Mouse (Mus musculus) brain, embryonic 18.5 days (tissue): ENCODE measurements at regions not wholly inside any gene's neighbourhood (a gene's known extent, or its start where the extent isn't known, plus 50 kb on each side); places are given as distances from the start of the nearest gene placed in this dataset.
"Not testable (repeated sequence)": the region's sequence is repeated elsewhere in the genome, so short reads cannot be mapped to it uniquely, and the experiment has no call there.

Source experiments
- DNase-seq: peaks from one replicate; pipeline ENCODE4 v3.0.0-alpha.2; 2012; ENCODE audit warnings: low read depth, low spot score

GRCm38 (mm10) chr4:4335216-4335615 lies 257.9 kb upstream of the Sdr16c6 start:
- no peak for DNase-seq

- DNase-seq = no peak
Measured at GRCm38 (mm10) chr4:4333472-4334123, 256.3 kb upstream of the Sdr16c6 start.

DNA sequence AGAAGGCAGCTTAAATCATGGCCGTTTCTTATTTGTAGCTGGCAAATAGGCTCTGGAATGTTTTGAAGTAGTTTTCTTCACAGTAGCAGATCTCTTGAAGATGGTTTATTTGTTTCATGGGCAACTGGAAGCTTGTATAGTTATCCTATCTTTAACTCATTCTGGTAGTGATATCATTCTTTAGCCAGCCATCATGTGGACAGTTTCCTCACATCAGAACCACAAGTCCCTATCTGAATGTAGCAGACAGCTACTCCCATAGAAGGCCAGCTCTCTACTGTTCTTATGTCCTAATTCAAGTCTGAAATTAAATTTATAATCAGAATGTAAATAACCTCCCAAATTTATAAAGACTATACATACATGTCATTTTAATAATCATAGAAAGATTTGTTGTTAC lies 253.8 kb upstream of the Sdr16c6 start:
- DNase-seq = no peak

GRCm38 (mm10) chr4:4315651-4316411 lies 238.5 kb upstream of the Sdr16c6 start:
- no peak for DNase-seq

GRCm38 (mm10) chr4:4311496-4311895 lies 234.2 kb upstream of the Sdr16c6 start:
- no peak for DNase-seq

GRCm38 (mm10) chr4:4306922-4307321 lies 229.6 kb upstream of the Sdr16c6 start:
- DNase-seq = no peak

- DNase-seq = no peak
Measured at GRCm38 (mm10) chr4:4305740-4306249, 228.5 kb upstream of the Sdr16c6 start.

DNA sequence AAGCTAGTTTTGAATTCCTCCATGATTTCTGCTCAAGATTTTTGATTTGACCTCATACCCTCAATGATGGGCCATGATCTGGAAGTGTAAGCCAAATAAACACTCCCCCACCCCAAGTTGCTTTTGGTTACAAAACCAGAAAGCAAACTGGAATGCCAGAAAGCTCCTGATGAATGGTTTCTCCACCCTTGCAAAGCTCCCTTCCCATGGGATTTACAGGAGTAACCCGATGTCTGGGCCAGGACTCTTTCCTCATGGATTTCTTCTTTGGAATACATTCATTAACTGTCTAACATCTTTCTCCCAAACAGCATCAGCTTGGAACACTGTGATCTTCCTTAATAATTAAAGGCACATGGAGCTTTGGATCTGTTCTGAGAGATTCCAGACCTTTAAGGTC lies 227.3 kb upstream of the Sdr16c6 start:
- DNase-seq = no peak

- no peak for DNase-seq
Measured at GRCm38 (mm10) chr4:4300189-4300879, 223.0 kb upstream of the Sdr16c6 start.

GRCm38 (mm10) chr4:4299631-4300030 lies 222.3 kb upstream of the Sdr16c6 start:
- no peak for DNase-seq

DNA sequence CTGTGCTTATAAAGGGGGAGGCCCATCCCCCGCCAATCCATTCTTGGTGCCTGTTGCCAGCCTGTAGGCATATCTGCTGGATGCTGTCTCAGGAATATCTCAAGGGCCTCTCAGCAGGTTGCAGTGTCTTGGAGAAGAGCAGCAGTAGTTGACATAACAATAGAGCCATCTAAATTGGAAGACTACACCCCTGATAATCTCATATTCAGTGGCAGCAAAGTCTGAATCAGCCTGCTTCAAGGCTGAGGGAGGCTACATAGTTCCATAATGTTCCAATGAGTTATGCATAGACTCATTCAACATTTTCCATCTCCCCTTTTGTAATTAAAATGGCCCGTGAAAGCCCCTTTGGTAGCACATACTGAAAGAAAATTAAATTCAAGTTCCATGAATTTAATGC lies 172.3 kb upstream of the Sdr16c6 start:
- DNase-seq = no peak

DNA sequence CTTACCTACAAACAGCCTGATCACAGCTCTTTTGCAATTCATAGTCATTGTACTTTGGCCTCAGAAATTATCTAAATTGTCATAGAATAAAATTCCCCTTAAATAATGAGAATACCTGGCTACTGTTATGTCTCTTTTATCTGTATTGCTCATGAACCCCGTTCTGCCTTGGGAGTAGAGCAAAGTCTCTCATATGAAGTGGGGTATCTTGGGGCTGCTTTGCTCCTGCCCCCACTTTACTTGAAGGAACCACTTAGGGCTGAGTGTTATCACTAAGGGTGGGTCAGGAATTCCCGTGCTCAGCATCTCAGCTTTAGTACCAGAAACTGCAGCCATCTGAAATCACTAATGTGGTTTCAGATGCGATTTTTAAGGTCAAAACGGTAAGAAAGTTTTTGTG lies 170.3 kb upstream of the Sdr16c6 start:
- no peak for DNase-seq

DNA sequence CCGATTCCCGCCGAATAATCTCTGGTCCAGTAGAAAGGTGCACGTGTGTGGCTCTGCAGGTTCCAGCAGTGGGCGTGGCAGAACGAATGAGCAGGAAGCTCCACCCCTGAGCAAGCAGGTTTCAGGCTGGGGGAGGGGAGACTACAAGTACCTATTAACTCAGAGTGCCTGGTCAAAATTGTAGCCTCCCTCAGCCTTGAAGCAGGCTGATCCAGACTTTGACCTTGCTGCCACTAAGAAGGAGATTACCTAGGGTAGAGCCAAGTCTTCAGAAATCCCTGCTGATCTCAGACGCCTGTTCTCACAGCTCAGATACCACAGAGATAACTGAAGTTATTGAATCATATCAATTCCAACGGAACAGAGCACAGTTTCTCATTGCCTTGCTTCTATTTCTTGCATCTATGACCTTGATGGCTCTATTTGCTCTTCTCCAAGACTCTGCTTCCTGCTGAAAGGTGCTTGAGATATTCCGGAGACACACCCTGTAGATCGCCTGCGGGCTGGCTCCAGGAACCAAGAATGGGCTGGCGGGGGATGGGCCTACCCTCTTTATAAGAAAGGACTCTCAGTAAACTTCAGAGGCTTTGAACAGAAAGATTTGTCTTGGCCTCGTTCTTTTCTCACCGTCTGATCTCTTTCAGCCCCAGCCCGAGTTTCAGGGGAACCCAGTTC lies 165.1 kb upstream of the Sdr16c6 start:
- not testable (repeated sequence) for DNase-seq

- DNase-seq = no peak
Measured at GRCm38 (mm10) chr4:4226209-4226608, 148.9 kb upstream of the Sdr16c6 start.

- DNase-seq = no peak
Measured at GRCm38 (mm10) chr4:4219701-4220100, 142.4 kb upstream of the Sdr16c6 start.

DNA sequence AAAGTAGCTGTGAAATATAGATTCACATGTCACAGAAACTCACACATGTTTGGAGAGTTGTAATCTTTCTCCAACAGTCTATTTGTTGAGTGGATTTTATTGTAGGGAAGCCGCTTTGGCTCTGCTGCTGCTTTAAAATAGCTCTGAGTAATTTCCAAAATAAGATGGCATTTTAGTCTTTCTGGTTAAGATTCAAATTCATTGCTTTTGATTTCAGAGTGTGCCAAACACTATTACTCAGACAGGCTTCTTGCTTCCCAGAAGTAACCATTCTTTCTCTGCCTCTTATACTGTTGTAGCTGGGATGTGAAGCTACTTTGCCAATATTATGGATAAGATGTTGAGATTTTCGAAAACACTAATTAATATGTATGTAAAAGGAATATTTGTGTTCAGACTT lies 134.6 kb upstream of the Sdr16c6 start:
- no peak for DNase-seq

- DNase-seq = no peak
Measured at GRCm38 (mm10) chr4:4205158-4205557, 127.8 kb upstream of the Sdr16c6 start.

DNA sequence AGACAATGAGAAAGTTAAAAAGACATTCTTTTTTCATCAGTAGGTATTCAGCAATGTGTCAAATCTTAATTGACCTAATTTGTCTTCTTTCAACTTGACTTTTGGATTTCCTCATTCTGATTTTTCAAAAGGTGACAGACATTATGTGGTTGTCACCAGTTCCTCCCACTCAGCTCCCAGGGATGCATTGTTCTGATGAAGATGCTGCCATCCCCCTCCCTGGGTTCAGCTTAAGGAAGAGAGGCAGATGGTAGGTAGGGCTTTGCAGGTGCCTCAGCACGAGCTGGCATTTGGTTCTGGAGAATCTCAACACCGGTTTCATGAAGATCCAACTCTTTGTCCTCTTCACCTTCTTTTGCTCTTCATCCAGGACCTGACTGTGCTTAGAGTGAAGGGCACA lies 122.0 kb upstream of the Sdr16c6 start:
- no peak for DNase-seq

GRCm38 (mm10) chr4:4195834-4196233 lies 118.5 kb upstream of the Sdr16c6 start:
- DNase-seq = no peak

DNA sequence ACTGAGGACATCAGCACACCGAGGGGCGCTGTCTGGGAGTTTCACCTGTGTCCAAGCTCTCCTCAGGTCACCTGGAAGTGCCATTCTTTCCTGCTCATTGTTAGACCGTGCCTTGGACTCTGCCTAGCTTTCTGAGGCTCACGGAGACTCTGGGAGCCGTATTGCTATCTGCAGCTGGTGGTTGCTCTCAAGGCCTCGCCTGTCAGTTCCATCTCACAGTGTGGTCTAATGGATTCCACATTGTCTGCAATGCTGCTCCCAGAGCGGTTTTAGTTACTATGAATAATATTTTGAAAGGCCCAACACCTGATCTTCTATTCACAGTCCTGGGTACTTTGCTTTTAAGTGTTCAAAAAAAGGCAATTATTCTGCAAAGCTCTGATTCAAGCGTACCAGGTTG lies 117.9 kb upstream of the Sdr16c6 start:
- no peak for DNase-seq
